Mouse (Mus musculus): ENCODE results near the gene Arhgap15. TPM values are rescaled to one million over a fixed set of nuclear protein-coding genes. Genes with fewer than 3 reads are reported as not detected.

Gene Arhgap15
- total and polyA plus RNA-seq, 3 experiments = 16.6 to 40.3 (median 19.8) TPM

DNA sequence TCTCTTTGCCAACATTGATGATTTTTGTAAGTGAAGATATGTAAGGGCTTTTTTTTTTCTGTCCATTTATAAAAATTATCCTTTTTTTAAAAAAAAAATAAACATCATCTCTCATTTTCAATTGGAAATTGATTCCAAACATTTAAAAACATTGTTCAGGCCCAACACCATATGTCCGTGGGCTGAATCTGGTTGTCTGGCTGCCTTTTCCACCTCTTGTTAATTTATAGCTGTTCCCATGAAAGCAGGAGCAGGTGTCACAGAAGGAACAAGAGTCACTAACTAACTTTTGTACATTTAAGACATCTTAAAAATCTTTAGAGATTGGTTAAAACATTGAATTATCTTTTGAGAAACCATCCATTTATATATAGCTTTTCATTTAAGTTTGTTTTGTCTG lies 15.8 kb downstream of the Arhgap15 start:
- dilution Hi-C loops (cut with MboI; ENCODE audit: extremely low pct_ligation_motif_present, extremely low pct_unique_long_range_greater_than_20kb, low sequenced_read_pairs) (no loop called here), in situ Hi-C loops (cut with MboI; ENCODE audit: low pct_ligation_motif_present, low pct_unique_long_range_greater_than_20kb, low sequenced_read_pairs) (no loop called here)
- Histone ChIP-seq H3K4me2 (ENCODE audit: insufficient read depth, low read depth, poor library complexity, severe bottlenecking) (no peak overlapping the region), H3K79me2 (replicated peaks; ENCODE audit: control insufficient read depth, extremely low read depth, insufficient read depth, poor library complexity, severe bottlenecking) (peaks cover 8% of the 10 kb centered on the region), H3K27me3 (replicated peaks) (no peaks in the 10 kb centered on the region), H3K4me3 (replicated peaks in 1 of 3; ENCODE audit: low read depth in 2 of 3, low read length in 2 of 3, poor library complexity in 1 of 3) (no peak overlapping the region), H3K9me3 (replicated peaks; ENCODE audit: low read length) (no peaks in the 10 kb centered on the region), H3K27ac (ENCODE audit: insufficient read depth, low read depth) (no peak overlapping the region), H3K36me3 (replicated peaks in 1 of 2; ENCODE audit: control insufficient read depth in 1 of 2, insufficient read depth in 1 of 2, low read length in 1 of 2) (peaks cover 0 to 19% of the 10 kb centered on the region in 2 experiments), H3K4me1 (ENCODE audit: control insufficient read depth in 1 of 2, insufficient read depth in 2 of 2) (no peaks in the 10 kb centered on the region), H3K9ac (ENCODE audit: insufficient read depth, low read depth) (no peak overlapping the region)
- no peak for TF ChIP-seq NRF1 (IDR thresholded peaks at IDR 0.05; ENCODE audit: low read depth, low read length)
- no peak for TF ChIP-seq IRF4 (IDR thresholded peaks at IDR 0.05; ENCODE audit: low read depth, low read length)
- TF ChIP-seq ZC3H11A (IDR thresholded peaks at IDR 0.05; ENCODE audit: low read depth, low read length) = no peak
- TF ChIP-seq MXI1 (IDR thresholded peaks at IDR 0.05; ENCODE audit: low read depth, low read length) = no peak
- no peak for TF ChIP-seq CTCF (conservative IDR thresholded peaks at IDR 0.05 in 1 of 2, IDR thresholded peaks at IDR 0.05 in 1 of 2; ENCODE audit: low read depth in 2 of 2, low read length in 2 of 2)
- no peak for TF ChIP-seq BHLHE40 (IDR thresholded peaks at IDR 0.05; ENCODE audit: low read depth, low read length)
- no peak for TF ChIP-seq E2F4 (IDR thresholded peaks at IDR 0.05; ENCODE audit: insufficient replicate concordance, low read depth, low read length)
- TF ChIP-seq POLR2AphosphoS2 (IDR thresholded peaks at IDR 0.05; ENCODE audit: low read depth, low read length) = no peak
- DNase-seq (ENCODE audit: extremely low read depth) = no peak

DNA sequence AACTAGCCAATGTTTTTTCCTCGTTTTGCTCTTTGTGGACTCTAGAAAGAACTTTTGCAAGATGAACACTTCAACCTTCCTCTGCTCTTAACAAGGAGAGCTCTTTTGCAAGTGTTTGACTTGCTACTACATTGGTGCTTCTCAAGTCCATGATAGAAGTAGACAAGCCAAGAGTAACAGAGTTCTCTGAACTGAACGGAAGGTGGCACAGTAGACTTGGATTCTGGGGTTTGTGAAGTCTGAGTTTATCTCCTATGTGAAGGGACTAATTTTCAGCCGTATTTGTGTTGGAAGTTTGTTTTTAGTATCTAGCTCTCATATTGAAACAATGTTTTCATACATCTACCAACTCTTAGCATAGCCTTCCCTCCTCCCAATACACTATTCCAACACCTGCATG lies 17.6 kb downstream of the Arhgap15 start:
- in situ Hi-C loops (cut with MboI; ENCODE audit: low pct_ligation_motif_present, low pct_unique_long_range_greater_than_20kb, low sequenced_read_pairs) = no loop called here
- no peaks in the 10 kb centered on the region for H3K27me3 ChIP-seq (replicated peaks)
- dilution Hi-C loops (cut with MboI; ENCODE audit: extremely low pct_ligation_motif_present, extremely low pct_unique_long_range_greater_than_20kb, low sequenced_read_pairs) = no loop called here
- H3K4me3 ChIP-seq (replicated peaks in 1 of 3; ENCODE audit: low read depth in 2 of 3, low read length in 2 of 3, poor library complexity in 1 of 3) = no peak overlapping the region
- H3K9me3 ChIP-seq (replicated peaks; ENCODE audit: low read length) = no peaks in the 10 kb centered on the region
- peaks cover 4% of the 10 kb centered on the region for H3K79me2 ChIP-seq (replicated peaks; ENCODE audit: control insufficient read depth, extremely low read depth, insufficient read depth, poor library complexity, severe bottlenecking)
- peaks cover 0 to 1% of the 10 kb centered on the region in 2 experiments; a peak in 1 of 4 replicates for H3K4me1 ChIP-seq (ENCODE audit: control insufficient read depth in 1 of 2, insufficient read depth in 2 of 2)
- no peak overlapping the region for H3K9ac ChIP-seq (ENCODE audit: insufficient read depth, low read depth)
- no peak overlapping the region for H3K27ac ChIP-seq (ENCODE audit: insufficient read depth, low read depth)
- no peak overlapping the region for H3K4me2 ChIP-seq (ENCODE audit: insufficient read depth, low read depth, poor library complexity, severe bottlenecking)
- peaks cover 0 to 19% of the 10 kb centered on the region in 2 experiments for H3K36me3 ChIP-seq (replicated peaks in 1 of 2; ENCODE audit: control insufficient read depth in 1 of 2, insufficient read depth in 1 of 2, low read length in 1 of 2)
- DNase-seq (ENCODE audit: extremely low read depth) = no peak
- no peak for TF ChIP-seq MAFK (IDR thresholded peaks at IDR 0.05; ENCODE audit: insufficient replicate concordance, low read length)
- TF ChIP-seq MEF2A (IDR thresholded peaks at IDR 0.05; ENCODE audit: borderline replicate concordance, low read depth, low read length) = no peak
- no peak for TF ChIP-seq POLR2A (IDR thresholded peaks at IDR 0.05; ENCODE audit: low read depth, low read length)
- TF ChIP-seq NRF1 (IDR thresholded peaks at IDR 0.05; ENCODE audit: low read depth, low read length) = no peak

DNA sequence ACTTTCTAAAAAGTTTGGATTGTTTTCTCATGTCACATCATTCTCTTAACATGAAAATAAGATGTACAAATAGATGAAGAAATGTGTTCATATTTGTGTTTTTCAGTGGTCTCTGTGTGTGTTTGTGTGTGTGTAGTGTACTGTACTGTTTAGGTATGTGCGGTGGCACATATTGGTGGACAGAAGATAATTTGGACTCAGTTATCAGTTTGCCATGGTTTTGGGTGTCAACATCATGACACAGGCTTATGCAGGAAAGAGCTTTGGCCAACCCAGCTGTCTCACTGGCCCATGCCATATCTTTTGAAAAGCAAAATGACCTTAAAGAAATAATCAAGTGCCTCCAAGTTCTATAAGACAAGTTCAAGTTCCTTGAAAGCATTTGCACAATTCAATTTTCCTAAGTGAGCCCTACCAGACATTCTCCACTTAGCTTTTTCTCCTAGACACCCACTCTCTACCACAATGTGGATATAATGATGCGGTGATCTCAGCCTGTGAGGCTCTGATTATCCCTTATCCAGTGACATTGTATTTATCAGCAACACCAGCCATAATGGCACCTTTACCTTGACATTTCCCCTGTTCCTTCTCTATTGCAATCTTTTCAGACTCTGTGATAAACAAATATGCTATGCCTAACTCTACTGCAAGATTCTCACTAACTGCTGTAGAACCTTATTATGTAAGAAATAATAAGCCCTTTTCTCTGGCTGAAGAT lies 21.4 kb downstream of the Arhgap15 start:
- Histone ChIP-seq H3K27me3 (replicated peaks) (no peaks in the 10 kb centered on the region), H3K9me3 (replicated peaks; ENCODE audit: low read length) (no peaks in the 10 kb centered on the region), H3K4me2 (ENCODE audit: insufficient read depth, low read depth, poor library complexity, severe bottlenecking) (no peak overlapping the region), H3K36me3 (replicated peaks in 1 of 2; ENCODE audit: control insufficient read depth in 1 of 2, insufficient read depth in 1 of 2, low read length in 1 of 2) (peaks cover 0 to 17% of the 10 kb centered on the region in 2 experiments), H3K9ac (ENCODE audit: insufficient read depth, low read depth) (no peak overlapping the region), H3K4me1 (ENCODE audit: control insufficient read depth in 1 of 2, insufficient read depth in 2 of 2) (peaks cover 2 to 24% of the 10 kb centered on the region in 2 experiments; a peak in 3 of 4 replicates), H3K27ac (ENCODE audit: insufficient read depth, low read depth) (no peak overlapping the region), H3K79me2 (replicated peaks; ENCODE audit: control insufficient read depth, extremely low read depth, insufficient read depth, poor library complexity, severe bottlenecking) (peaks cover 7% of the 10 kb centered on the region; the same call in 1 of the 2 replicates), H3K4me3 (replicated peaks in 1 of 3; ENCODE audit: low read depth in 2 of 3, low read length in 2 of 3, poor library complexity in 1 of 3) (no peak overlapping the region)
- dilution Hi-C loops (cut with MboI; ENCODE audit: extremely low pct_ligation_motif_present, extremely low pct_unique_long_range_greater_than_20kb, low sequenced_read_pairs) = no loop called here
- in situ Hi-C loops (cut with MboI; ENCODE audit: low pct_ligation_motif_present, low pct_unique_long_range_greater_than_20kb, low sequenced_read_pairs) = no loop called here
- DNase-seq (ENCODE audit: extremely low read depth) = no peak
- TF ChIP-seq ZC3H11A (IDR thresholded peaks at IDR 0.05; ENCODE audit: low read depth, low read length) = no peak
- TF ChIP-seq TCF12 (IDR thresholded peaks at IDR 0.05; ENCODE audit: low read depth, low read length) = no peak
- TF ChIP-seq KAT2A (IDR thresholded peaks at IDR 0.05; ENCODE audit: insufficient replicate concordance, low read length) = no peak
- no peak for TF ChIP-seq JUN (IDR thresholded peaks at IDR 0.05; ENCODE audit: insufficient read depth, low read depth, low read length)
- no peak for TF ChIP-seq E2F4 (IDR thresholded peaks at IDR 0.05; ENCODE audit: insufficient replicate concordance, low read depth, low read length)

All from CH12.LX (cell line).